Mouse (Mus musculus) cortical plate, adult 2 months (tissue): ENCODE data around the gene Fndc5.

Experiments used
- CTCF ChIP-seq: fragments of 200-500 bp; IDR thresholded peaks from 2 replicates; pipeline ENCODE4 v1.5.1; 2011; ENCODE audit warnings: mild to moderate bottlenecking, control low read depth, low read length; ENCODE audit not compliant: insufficient read depth; ENCODE audit errors: extremely low read depth
- POLR2A ChIP-seq: fragments of 200-500 bp; IDR thresholded peaks from 2 replicates; pipeline ENCODE4 v1.6.1; 2011; ENCODE audit warnings: mild to moderate bottlenecking, low read length, control low read depth; ENCODE audit not compliant: insufficient read depth; ENCODE audit errors: extremely low read depth

DNA sequence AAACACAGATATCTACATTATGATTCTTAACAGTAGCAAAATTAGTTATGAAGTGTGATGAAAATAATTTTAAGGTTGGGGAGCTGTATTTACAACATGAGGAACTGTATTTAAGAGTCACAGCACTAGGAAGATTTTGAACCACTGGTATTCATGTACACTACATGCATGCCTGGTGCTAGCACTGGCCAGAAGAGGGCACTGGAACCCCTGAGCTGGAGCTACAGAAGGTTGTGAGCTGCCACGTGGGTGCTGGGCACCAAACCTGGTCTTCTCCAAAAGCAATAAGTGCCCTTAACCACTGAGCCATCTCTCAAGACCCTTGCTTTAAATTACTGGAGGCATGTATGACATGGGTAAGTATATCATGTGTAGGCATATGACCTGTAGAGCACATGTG lies 35.7 kb downstream of the Fndc5 start:
- no peak for TF ChIP-seq POLR2A
- TF ChIP-seq CTCF, result no peak
